Mouse (Mus musculus): Measurements from ENCODE around the gene Ide.

DNA sequence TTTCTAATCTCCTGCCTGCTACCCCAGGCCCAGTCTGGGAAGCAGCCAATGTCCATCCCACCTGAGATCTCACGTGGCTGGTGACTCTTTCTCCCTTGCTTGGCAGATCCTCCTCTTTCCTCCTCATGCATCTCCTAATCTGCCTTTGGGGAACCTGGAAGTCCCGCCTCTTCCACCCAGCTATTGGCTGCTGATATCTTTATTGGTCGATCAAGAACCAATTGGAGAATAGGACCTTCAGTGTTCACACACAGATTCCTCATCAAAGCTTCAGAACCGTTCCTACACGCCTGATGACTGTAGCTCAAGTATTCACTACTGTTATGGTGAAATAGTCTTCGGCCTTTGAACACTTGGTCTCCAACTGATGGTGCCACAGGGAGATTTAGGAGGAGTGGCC, 85.5 kb downstream of the Ide start:
- TF ChIP-seq POLR2A (IDR thresholded peaks at IDR 0.05; ENCODE audit: borderline replicate concordance, extremely low read depth, insufficient read depth, insufficient read length, poor library complexity, severe bottlenecking): no peak
- no peak for TF ChIP-seq CTCF (IDR thresholded peaks at IDR 0.05; ENCODE audit: borderline replicate concordance, extremely low read depth, insufficient read depth, insufficient read length)

Measured in brain, embryonic 14.5 days (tissue).